Mouse (Mus musculus) telencephalon, adult 2 months (tissue): ENCODE measurements at regions not wholly inside any gene's neighbourhood (a gene's known extent, or its start where the extent isn't known, plus 50 kb on each side); places are given as distances from the start of the nearest gene placed in this dataset.

Experiments
- DNase-seq: peaks from one replicate; pipeline ENCODE4 v3.0.0-alpha.2; 2011; ENCODE audit warnings: low read depth, low spot score

DNA sequence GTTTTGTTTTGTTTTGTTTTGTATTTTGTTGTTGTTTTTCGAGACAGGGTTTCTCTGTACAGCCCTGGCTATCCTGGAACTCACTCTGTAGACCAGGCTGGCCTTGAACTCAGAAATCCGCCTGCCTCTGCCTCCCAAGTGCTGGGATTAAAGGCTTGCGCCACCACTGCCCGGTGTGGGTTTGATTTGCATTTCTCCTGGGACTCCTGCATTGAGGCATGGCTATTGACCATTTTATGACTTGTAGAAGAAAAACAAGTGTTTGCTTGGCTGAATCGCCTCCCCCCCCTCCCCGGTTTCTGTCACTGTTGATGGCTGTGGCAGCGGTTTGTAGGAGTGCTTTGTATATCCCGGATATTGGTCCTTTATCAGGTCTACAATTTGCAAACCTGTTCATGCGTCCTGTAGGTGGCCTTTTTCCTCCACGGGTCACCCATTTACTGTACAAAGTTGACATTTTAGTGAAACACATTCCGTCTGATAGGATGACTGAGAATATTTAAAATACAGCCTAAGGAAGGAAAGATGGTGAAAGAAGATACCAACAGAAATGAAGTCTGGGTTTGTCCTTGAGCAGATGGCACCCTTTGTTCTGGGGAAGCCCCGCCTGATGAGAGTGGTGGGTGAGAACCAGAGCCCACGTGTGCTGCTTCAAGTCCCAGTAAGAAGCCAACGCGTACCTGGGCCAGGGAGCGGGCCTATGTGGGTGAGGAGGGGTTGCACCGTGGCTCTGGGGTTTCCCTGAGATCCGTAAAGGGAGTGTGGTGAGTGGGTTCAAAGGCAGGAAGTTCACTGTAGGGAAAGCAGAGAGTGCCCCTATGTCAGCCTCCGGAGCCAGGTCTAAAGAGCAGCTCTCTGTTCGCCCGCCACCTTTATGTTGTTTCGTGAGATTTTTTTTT lies 52.6 kb upstream of the Smndc1 start:
- DNase-seq: no peak

- no peak for DNase-seq
Observed at GRCm38 (mm10) chr19:53442132-53442610, 51.8 kb upstream of the Smndc1 start.

- DNase-seq: no peak
Observed at GRCm38 (mm10) chr19:53441449-53442131, 51.2 kb upstream of the Smndc1 start.

DNA sequence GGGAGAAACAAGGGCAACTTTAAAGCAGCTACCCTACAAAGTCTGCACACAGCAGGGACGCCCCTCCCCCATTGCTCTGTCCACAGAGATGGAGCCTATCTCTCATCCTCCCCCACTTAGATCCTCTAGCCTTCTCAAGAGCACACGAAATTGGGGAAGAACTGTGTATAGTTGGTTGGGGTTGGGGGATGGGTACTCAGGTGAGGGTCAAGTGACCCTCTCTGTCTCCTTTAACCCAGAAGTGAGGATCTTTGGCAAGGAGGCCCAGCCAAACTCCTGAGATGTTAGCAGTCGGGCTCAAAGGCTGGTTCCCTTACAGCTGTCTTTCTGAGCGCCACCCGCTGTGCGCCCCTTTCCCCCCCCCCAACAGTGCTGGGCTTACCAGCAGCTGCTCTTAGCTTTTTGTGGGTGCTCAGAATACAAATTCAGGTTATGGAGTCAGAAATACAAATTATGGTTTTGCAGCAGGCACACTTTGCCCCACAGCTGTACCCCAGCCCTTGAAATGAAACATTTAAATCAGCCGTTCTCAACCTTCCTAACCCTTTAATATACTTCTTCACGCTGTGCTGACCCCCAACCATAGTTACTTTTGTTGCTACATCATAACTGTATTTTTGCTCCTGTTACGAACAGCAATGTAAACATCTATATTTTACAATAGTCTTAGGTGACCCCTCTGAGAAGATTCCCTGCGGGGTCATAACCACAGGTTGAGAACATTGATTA lies 50.1 kb upstream of the Smndc1 start:
- no peak for DNase-seq
